12 mouse cellular contexts compared by ENCODE assay signal in the genomic region with DNA sequence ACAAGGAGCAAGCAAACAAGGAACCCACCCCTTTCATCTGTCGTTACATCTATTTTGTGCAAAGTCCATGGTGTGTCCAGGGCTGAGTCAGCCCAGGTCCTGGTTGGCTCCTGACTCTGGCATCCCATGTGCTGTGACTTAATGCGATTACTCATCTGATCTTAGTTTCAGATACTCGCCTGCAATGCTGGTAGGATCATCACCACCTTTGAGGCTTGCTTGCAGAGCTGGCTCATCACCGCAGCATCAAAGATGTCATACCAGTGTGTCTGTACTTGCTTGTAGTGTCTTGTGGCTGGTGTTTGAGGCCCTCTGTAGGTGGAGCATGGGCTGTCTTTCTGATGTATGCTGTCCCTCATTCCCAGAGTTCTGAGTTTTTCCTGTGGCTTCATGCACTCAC.
DNase-seq lines count a peak whose midpoint lies in the region; ATAC-seq and TF ChIP-seq lines count a peak whose summit lies in the region.
"Had no signal": no experiment of that assay in that cellular context is flagged by ENCODE, and none has a peak within 500 bp of the region (broad histone marks: within the 10 kb centered on the region; RNA-seq: fewer than 3 reads in every experiment).

No protein-coding gene starts in this region.

- TF ChIP-seq EP300 in lung, postnatal 0 days (IDR thresholded peaks at IDR 0.05), result no peak

- 90% methylated on average over 4 of the region's 4 CpGs for WGBS in lung, postnatal 0 days
- 76% methylated on average over 4 of the region's 4 CpGs for WGBS in lung, adult 2 months

- H3K36me3 ChIP-seq in lung, postnatal 0 days (ENCODE audit: insufficient read depth, low read length), result no peaks in the 10 kb centered on the region
- H3K36me3 ChIP-seq: hindbrain, embryonic 12.5 days had no signal

- no peaks in the 10 kb centered on the region for H3K27me3 ChIP-seq in lung, postnatal 0 days (replicated peaks; ENCODE audit: insufficient read depth, low read length)
- H3K27me3 ChIP-seq: hindbrain, embryonic 12.5 days had no signal

- peaks cover 7% of the 10 kb centered on the region; the same call in 1 of the 2 replicates for H3K4me1 ChIP-seq in lung, postnatal 0 days (ENCODE audit: insufficient read depth, low read depth, low read length)
- peaks cover 4% of the 10 kb centered on the region for H3K4me1 ChIP-seq in lung, adult 2 months (ENCODE audit: control insufficient read depth, insufficient read depth, low read length)
- H3K4me1 ChIP-seq in embryonic fibroblast, embryonic 13.5 days (ENCODE audit: control insufficient read depth, insufficient read depth, low read length), result peaks cover 18% of the 10 kb centered on the region

- H3K4me3 ChIP-seq in lung, postnatal 0 days (ENCODE audit: low read depth, low read length), result no peak overlapping the region
- no peak overlapping the region for H3K4me3 ChIP-seq in lung, adult 2 months (replicated peaks; ENCODE audit: extremely low read depth, low read depth, low read length)
- no peak overlapping the region for H3K4me3 ChIP-seq in embryonic fibroblast, embryonic 13.5 days (ENCODE audit: insufficient read depth, low read length)
- H3K4me3 ChIP-seq: hindbrain, embryonic 12.5 days had no signal

- no peaks in the 10 kb centered on the region for H3K9me3 ChIP-seq in lung, postnatal 0 days (ENCODE audit: low read length)
- H3K9me3 ChIP-seq: hindbrain, embryonic 12.5 days had no signal

- ATAC-seq in lung, postnatal 0 days, result no peak
- ATAC-seq: forebrain, embryonic 14.5 days had no signal

- TF ChIP-seq POLR2A in lung, adult 2 months (IDR thresholded peaks at IDR 0.05; ENCODE audit: borderline replicate concordance, extremely low read depth, low read depth, low read length), result no peak
- no peak for TF ChIP-seq POLR2A in embryonic fibroblast, embryonic 13.5 days (IDR thresholded peaks at IDR 0.05; ENCODE audit: low read depth, low read length)

- H3K4me2 ChIP-seq in lung, postnatal 0 days (replicated peaks; ENCODE audit: low read depth, low read length), result no peak overlapping the region
- H3K4me2 ChIP-seq: hindbrain, embryonic 12.5 days had no signal

- TF ChIP-seq CTCF in lung, postnatal 0 days (IDR thresholded peaks at IDR 0.05), result peak; percentile 29; the same call in 1 of the 2 replicates
- TF ChIP-seq CTCF in lung, adult 2 months (IDR thresholded peaks at IDR 0.05; ENCODE audit: insufficient read depth, low read length), result no peak
- no peak for TF ChIP-seq CTCF in embryonic fibroblast, embryonic 13.5 days (IDR thresholded peaks at IDR 0.05; ENCODE audit: borderline replicate concordance, insufficient read depth, low read length)

- no peak overlapping the region for H3K9ac ChIP-seq in lung, postnatal 0 days (replicated peaks; ENCODE audit: low read depth)
- H3K9ac ChIP-seq: hindbrain, embryonic 12.5 days had no signal

- H3K27ac ChIP-seq in lung, postnatal 0 days (ENCODE audit: low read length), result no peak overlapping the region
- peak overlapping the region; percentile 80 for H3K27ac ChIP-seq in embryonic fibroblast, embryonic 13.5 days (ENCODE audit: insufficient read depth, low read length)
- H3K27ac ChIP-seq: hindbrain, embryonic 12.5 days had no signal

- peak; percentile 77 to 90 for DNase-seq in adrenal gland, adult (ENCODE audit: inconsistent age in 2 of 2, low spot score in 1 of 2)
- DNase-seq in adrenal gland, postnatal 4 days (ENCODE audit: low spot score in 2 of 2), result no peak
- DNase-seq in lung, postnatal 0 days (ENCODE audit: low spot score), result no peak
- DNase-seq in lung, adult 2 months, result no peak
- peak; percentile 53 to 66 for DNase-seq in thymus, postnatal 36 days
- DNase-seq in spleen, postnatal 36 days (ENCODE audit: low spot score in 2 of 2), result no peak
- no peak for DNase-seq in cerebellum, adult 11-12 months
- DNase-seq: B cell, adult 2 months; kidney, postnatal 25 days had no signal

Comparison
In these comparisons a context has a peak if more than half of its experiments do, and no peak if none do; other contexts are left out.
1. DNase-seq: peak in adrenal gland, adult (2 of 2) and thymus, postnatal 36 days (2 of 2); none in adrenal gland, postnatal 4 days (0 of 2), lung, postnatal 0 days (single experiment), lung, adult 2 months (single experiment), spleen, postnatal 36 days (0 of 2) and cerebellum, adult 11-12 months (single experiment).